Mouse (Mus musculus) ES-E14 (cell line): ENCODE data around the gene Hoxd13. TPM values are rescaled to one million over a fixed set of nuclear protein-coding genes. Genes with fewer than 3 reads are reported as not detected.

ENCODE experiments used
- DNase-seq: peaks from one replicate; pipeline ENCODE4 v3.0.0-alpha.2; 2013; ENCODE audit warnings: low read depth, low spot score
- H3K27ac ChIP-seq: 2 replicates; pipeline ENCODE4 v1.5.1; 2012; ENCODE audit warnings: low read depth, mild to moderate bottlenecking, low read length, moderate library complexity, mixed read lengths; ENCODE audit not compliant: poor library complexity, insufficient read depth, severe bottlenecking
- H3K36me3 ChIP-seq: 2 replicates; pipeline ENCODE4 v1.6.1; 2012; ENCODE audit warnings: mild to moderate bottlenecking, low read length, moderate library complexity, mixed read lengths; ENCODE audit not compliant: control insufficient read depth, poor library complexity, insufficient read depth, severe bottlenecking
- H3K4me1 ChIP-seq, 2 experiments: fragments of 150-350 bp in 1 of 2; sonication (generic) in 1 of 2; 2 replicates each; pipeline ENCODE4 v1.6.1; 2012; ENCODE audit warnings: low read length in 2 of 2, mild to moderate bottlenecking in 1 of 2, mixed read lengths in 1 of 2; ENCODE audit not compliant: control insufficient read depth in 2 of 2, insufficient read depth in 2 of 2, poor library complexity in 1 of 2
- H3K4me3 ChIP-seq, 2 experiments: fragments of 150-350 bp in 1 of 2; sonication (generic) in 1 of 2; 2 replicates each; pipeline ENCODE4 v1.5.1; 2012; ENCODE audit warnings: low read length in 2 of 2, low read depth in 1 of 2, mild to moderate bottlenecking in 1 of 2, mixed read lengths in 1 of 2; ENCODE audit not compliant: insufficient read depth in 1 of 2, poor library complexity in 1 of 2, severe bottlenecking in 1 of 2
- H3K9ac ChIP-seq: 2 replicates; pipeline ENCODE4 v1.6.1; 2012; ENCODE audit warnings: low read depth, mild to moderate bottlenecking, low read length, mixed read lengths; ENCODE audit not compliant: poor library complexity, insufficient read depth, severe bottlenecking
- H3K9me3 ChIP-seq: fragments of 150-350 bp; sonication (generic); 2 replicates; pipeline ENCODE4 v1.6.1; 2012; ENCODE audit warnings: low read depth, mild to moderate bottlenecking, low read length; ENCODE audit not compliant: control insufficient read depth, insufficient read depth
- CHD2 ChIP-seq: IDR thresholded peaks from 2 replicates; pipeline ENCODE4 v1.6.1; 2014; ENCODE audit warnings: mild to moderate bottlenecking, low read depth, low read length, inconsistent platforms
- HCFC1 ChIP-seq: IDR thresholded peaks from 2 replicates; pipeline ENCODE4 v1.6.1; 2012; ENCODE audit warnings: low read length, inconsistent platforms, borderline replicate concordance; ENCODE audit not compliant: insufficient read depth
- MAFK ChIP-seq: IDR thresholded peaks from 2 replicates; pipeline ENCODE4 v1.6.1; 2014; ENCODE audit warnings: mild to moderate bottlenecking, low read depth, low read length, inconsistent platforms; ENCODE audit not compliant: insufficient read depth
- ZC3H11A ChIP-seq: IDR thresholded peaks from 2 replicates; pipeline ENCODE4 v1.6.1; 2012; ENCODE audit warnings: low read depth, mild to moderate bottlenecking, inconsistent platforms, low read length, borderline replicate concordance
- ZNF384 ChIP-seq: IDR thresholded peaks from 2 replicates; pipeline ENCODE4 v1.6.1; 2012; ENCODE audit warnings: low read depth, low read length, inconsistent platforms
- in situ Hi-C, 2 experiments: fragments of 600-800 bp; cut with MboI; formaldehyde crosslinking; loops; one replicate each; pipeline ENCODE4 v1.15.1; 2025; ENCODE audit warnings: low sequenced_read_pairs in 2 of 2, inconsistent platforms in 1 of 2; ENCODE audit not compliant: unreplicated experiment in 2 of 2
- total RNA-seq: library from RNA; depleted of rRNA; stranded (reverse); fragments of 300-350 nt; gene quantifications from 2 replicates; pipeline ENCODE4 v1.2.3, GENCODE M21; 2012

Hoxd13 gene
- total RNA-seq, 1 experiment, result 0.98 TPM

DNA sequence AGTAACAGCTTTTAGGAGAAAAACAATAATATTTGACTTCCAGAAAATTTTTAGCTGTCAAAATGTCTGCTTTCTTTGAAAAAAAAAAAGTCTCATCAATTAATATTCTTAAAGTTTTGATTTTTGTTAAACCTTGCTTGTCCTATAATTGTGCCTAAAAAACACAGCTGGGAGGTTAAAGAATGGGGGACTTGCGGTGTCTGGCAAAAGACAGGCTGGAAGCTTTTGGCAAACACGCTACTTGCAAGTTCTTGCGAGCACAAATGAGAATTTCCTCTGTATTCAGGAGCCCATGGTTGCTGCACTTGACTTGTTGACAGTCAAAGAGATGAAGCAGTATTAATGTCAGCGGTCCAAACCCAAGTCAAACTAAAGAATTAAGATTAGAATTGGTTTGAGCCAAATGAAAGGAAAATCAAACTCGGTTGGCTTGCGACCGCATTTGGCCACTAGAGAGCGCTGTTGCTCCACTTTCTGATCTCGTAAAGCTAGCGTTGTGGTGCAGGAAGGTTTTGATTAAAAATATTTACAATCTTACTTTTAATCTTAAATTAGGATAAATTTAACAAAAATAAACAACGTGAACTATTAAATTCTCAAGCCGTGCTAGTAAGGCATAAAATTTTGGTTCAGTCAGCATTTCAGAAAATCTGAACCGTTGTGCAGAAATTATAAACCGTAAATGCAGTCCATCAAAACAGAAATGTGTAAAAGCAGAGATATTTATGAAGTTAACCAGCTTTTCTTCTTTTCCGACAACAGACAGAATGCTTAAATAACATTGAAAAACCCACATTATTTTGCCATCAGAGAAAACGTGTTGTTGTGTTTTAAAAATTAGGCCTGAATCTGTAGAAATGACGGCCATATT is 34.1 kb downstream of the Hoxd13 start:
- peak; percentile 80; the same call in 1 of the 2 replicates for TF ChIP-seq ZC3H11A
- no peak for TF ChIP-seq MAFK
- DNase-seq, result no peak
- Histone ChIP-seq H3K27ac (no peak overlapping the region), H3K4me3 (no peak overlapping the region), H3K9me3 (no peaks in the 10 kb centered on the region), H3K9ac (no peak overlapping the region), H3K36me3 (no peaks in the 10 kb centered on the region), H3K4me1 (peaks cover 0 to 7% of the 10 kb centered on the region in 2 experiments; a peak in 1 of 4 replicates)
- in situ Hi-C loops, result loop anchor here (5.0 to 25.0 kb wide), 3 partner anchors 440 to 885 kb away; no protein-coding TSS in a partner anchor

DNA sequence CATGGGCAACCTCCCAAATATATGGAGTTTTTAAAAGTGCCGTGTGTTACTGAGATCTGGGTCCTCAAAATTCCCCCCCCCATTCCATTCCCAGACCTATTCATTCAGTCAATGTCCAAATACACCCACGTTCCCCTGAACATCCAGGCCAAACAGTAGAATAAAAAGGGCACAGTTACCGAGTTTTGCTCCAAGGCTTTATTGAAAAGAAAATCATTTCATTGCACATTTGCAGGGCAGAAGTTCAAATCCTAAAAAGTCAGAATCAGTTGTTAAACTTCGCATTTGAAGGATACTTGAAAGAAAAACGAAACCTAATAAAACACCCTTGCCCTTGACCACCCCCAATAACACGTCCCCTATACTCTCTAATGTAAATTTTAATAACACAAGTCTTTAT is 34.7 kb downstream of the Hoxd13 start:
- Histone ChIP-seq H3K4me1 (peaks cover 0 to 7% of the 10 kb centered on the region in 2 experiments; a peak in 1 of 4 replicates), H3K9me3 (no peaks in the 10 kb centered on the region), H3K36me3 (no peaks in the 10 kb centered on the region), H3K4me3 (no peak overlapping the region), H3K27ac (no peak overlapping the region), H3K9ac (no peak overlapping the region)
- no peak for TF ChIP-seq CHD2
- TF ChIP-seq MAFK, result no peak
- TF ChIP-seq ZNF384, result no peak
- no peak for TF ChIP-seq ZC3H11A
- no peak for TF ChIP-seq HCFC1
- no peak for DNase-seq
- in situ Hi-C loops, result loop anchor here (5.0 to 25.0 kb wide), 3 partner anchors 439 to 884 kb away; no protein-coding TSS in a partner anchor

DNA sequence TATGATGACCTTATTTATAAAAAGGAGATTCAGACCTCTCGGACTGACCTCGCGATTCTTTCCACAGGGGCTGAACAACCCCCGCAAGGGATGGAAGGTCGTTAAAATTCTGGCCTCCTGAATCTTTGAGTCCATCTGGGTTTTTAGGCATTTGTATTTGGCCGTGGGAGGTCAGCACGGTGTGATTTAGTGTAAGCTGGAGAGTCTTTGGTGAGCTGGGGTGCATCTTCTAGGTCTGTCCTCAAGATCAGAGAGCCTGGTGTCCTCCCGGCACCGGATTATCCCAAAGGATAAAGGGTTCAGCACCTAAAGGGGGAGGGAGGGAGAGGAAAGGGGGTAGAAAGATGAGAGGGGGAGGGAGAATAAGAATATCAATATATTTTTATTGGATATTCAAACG is 35.2 kb downstream of the Hoxd13 start:
- no peak overlapping the region for H3K9ac ChIP-seq
- no peak overlapping the region for H3K27ac ChIP-seq
- no peak for TF ChIP-seq ZNF384
- TF ChIP-seq MAFK, result no peak
- no peak for TF ChIP-seq CHD2
- no peak for TF ChIP-seq ZC3H11A
- TF ChIP-seq HCFC1, result no peak
- peaks cover 0 to 7% of the 10 kb centered on the region in 2 experiments; a peak in 1 of 4 replicates for H3K4me1 ChIP-seq
- no peak for DNase-seq
- H3K9me3 ChIP-seq, result no peaks in the 10 kb centered on the region
- H3K4me3 ChIP-seq, result no peak overlapping the region
- in situ Hi-C loops, result loop anchor here (5.0 to 25.0 kb wide), 3 partner anchors 439 to 884 kb away; no protein-coding TSS in a partner anchor
- H3K36me3 ChIP-seq, result no peaks in the 10 kb centered on the region

DNA sequence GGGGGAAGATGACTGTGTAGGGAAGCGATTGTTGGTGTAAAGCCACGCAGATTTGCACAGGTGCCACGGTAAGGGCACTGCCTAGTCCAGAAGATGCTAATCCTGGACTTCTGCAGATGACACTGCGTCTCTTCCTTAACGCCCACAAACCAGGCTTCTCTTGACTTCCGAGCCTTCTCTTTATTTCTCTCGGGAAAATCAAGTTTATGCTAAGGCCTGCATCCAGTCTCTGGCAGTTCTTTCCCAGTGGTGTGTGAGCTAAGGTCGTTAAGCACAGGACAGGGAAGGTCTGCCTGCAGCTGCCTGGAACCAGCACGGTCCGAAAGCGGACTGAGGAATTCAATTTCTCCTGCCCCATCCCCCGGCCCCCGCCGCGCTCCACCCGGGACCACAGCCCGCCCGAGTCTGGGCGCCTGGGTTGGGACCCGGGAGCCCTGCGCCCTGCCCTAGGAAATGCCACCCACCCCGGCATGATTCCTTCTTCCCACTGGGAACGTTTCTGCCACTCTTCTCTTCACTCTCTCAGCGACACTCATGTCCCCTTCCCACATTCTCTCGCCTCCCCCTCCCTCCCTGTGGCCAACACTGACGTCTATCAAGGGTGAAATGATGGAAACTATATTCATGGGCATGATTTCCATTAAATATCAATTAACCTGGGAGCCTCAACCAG is 35.7 kb downstream of the Hoxd13 start:
- no peaks in the 10 kb centered on the region for H3K36me3 ChIP-seq
- H3K4me3 ChIP-seq, result no peak overlapping the region; a peak in 1 of 4 replicates
- no peaks in the 10 kb centered on the region for H3K9me3 ChIP-seq
- TF ChIP-seq MAFK, result no peak
- no peak for TF ChIP-seq CHD2
- TF ChIP-seq ZC3H11A, result no peak
- no peak for TF ChIP-seq HCFC1
- no peak for TF ChIP-seq ZNF384
- peaks cover 0 to 7% of the 10 kb centered on the region in 2 experiments; a peak in 1 of 4 replicates for H3K4me1 ChIP-seq
- no peak overlapping the region for H3K9ac ChIP-seq
- DNase-seq, result no peak
- no peak overlapping the region for H3K27ac ChIP-seq
- in situ Hi-C loops, result loop anchor here (5.0 to 25.0 kb wide), 3 partner anchors 438 to 883 kb away; no protein-coding TSS in a partner anchor
